Mouse (Mus musculus) CD4-positive helper T cell, adult 2 months (primary cell): ENCODE results near the gene Ins1.

Source experiments
- DNase-seq: peaks from one replicate; pipeline ENCODE4 v3.0.0-alpha.2; 2012; ENCODE audit warnings: low read depth, missing footprints, low spot score

Ins1 gene

GRCm38 (mm10) chr19:52263997-52264396, at the start of gene Ins1:
Gene Ins1 (plus strand): TSS chr19:52264297.
- no peak for DNase-seq
